Mouse (Mus musculus) testis, adult 2 months (tissue): ENCODE results near the gene Mmp14. TPM values are rescaled to one million over a fixed set of nuclear protein-coding genes. Genes with fewer than 3 reads are reported as not detected.

Experiments used
- H3K27ac ChIP-seq: fragments of 200-500 bp; 2 replicates; pipeline ENCODE4 v1.5.1; 2012; ENCODE audit warnings: low read depth, low read length; ENCODE audit not compliant: control insufficient read depth, insufficient read depth
- H3K27me3 ChIP-seq: fragments of 200-500 bp; 2 replicates; pipeline ENCODE4 v1.6.1; 2012; ENCODE audit warnings: mild to moderate bottlenecking, low read length, moderate library complexity; ENCODE audit not compliant: control insufficient read depth, insufficient read depth
- H3K36me3 ChIP-seq: fragments of 200-500 bp; 2 replicates; pipeline ENCODE4 v1.6.1; 2012; ENCODE audit warnings: mild to moderate bottlenecking, low read length; ENCODE audit not compliant: control insufficient read depth, insufficient read depth
- H3K4me1 ChIP-seq: fragments of 200-500 bp; 2 replicates; pipeline ENCODE4 v1.6.1; 2012; ENCODE audit warnings: low read length; ENCODE audit not compliant: control insufficient read depth, insufficient read depth
- H3K4me3 ChIP-seq: fragments of 200-500 bp; 2 replicates; pipeline ENCODE4 v1.5.1; 2012; ENCODE audit warnings: low read depth, mild to moderate bottlenecking, low read length, moderate library complexity, mixed read lengths; ENCODE audit not compliant: control insufficient read depth
- CTCF ChIP-seq: fragments of 200-500 bp; IDR thresholded peaks from 2 replicates; pipeline ENCODE4 v1.5.1; 2012; ENCODE audit warnings: low read depth, mild to moderate bottlenecking, inconsistent platforms, low read length, moderate library complexity; ENCODE audit not compliant: control insufficient read depth, insufficient read depth, insufficient replicate concordance
- POLR2A ChIP-seq: fragments of 200-500 bp; IDR thresholded peaks from 2 replicates; pipeline ENCODE4 v1.6.1; 2012; ENCODE audit warnings: low read depth, mild to moderate bottlenecking, inconsistent platforms, low read length, moderate library complexity; ENCODE audit not compliant: control insufficient read depth
- polyA plus RNA-seq: library from polyadenylated mRNA; depleted of rRNA; stranded (reverse); fragments of >200 nt; gene quantifications from 2 replicates; pipeline ENCODE4 v1.2.3, GENCODE M21; 2012; rRNA removed

Mmp14 gene
- polyA plus RNA-seq, 1 experiment: 16.8 TPM

- H3K27me3 ChIP-seq: no peaks in the 10 kb centered on the region
- no peak overlapping the region for H3K27ac ChIP-seq
- no peaks in the 10 kb centered on the region for H3K4me1 ChIP-seq
- no peaks in the 10 kb centered on the region for H3K36me3 ChIP-seq
- no peak overlapping the region for H3K4me3 ChIP-seq
- TF ChIP-seq CTCF (no peak), POLR2A (no peak)
These were observed 54.5 kb downstream of the Mmp14 start for GRCm38 (mm10) chr14:54485899-54486298.

- Histone ChIP-seq H3K4me3 (no peak overlapping the region), H3K4me1 (no peaks in the 10 kb centered on the region; the same call in 1 of the 2 replicates), H3K27me3 (no peaks in the 10 kb centered on the region), H3K27ac (no peak overlapping the region), H3K36me3 (no peaks in the 10 kb centered on the region)
- TF ChIP-seq POLR2A: no peak
- no peak for TF ChIP-seq CTCF
These were observed 56.3 kb downstream of the Mmp14 start for GRCm38 (mm10) chr14:54487732-54488131.

GRCm38 (mm10) chr14:54488350-54488749, 56.9 kb downstream of the Mmp14 start:
- Histone ChIP-seq H3K27ac (no peak overlapping the region), H3K4me3 (no peak overlapping the region), H3K4me1 (no peaks in the 10 kb centered on the region; the same call in 1 of the 2 replicates), H3K36me3 (no peaks in the 10 kb centered on the region), H3K27me3 (no peaks in the 10 kb centered on the region)
- no peak for TF ChIP-seq CTCF
- TF ChIP-seq POLR2A: no peak

GRCm38 (mm10) chr14:54492345-54493131, 61.1 kb downstream of the Mmp14 start:
- Histone ChIP-seq H3K36me3 (no peaks in the 10 kb centered on the region), H3K4me3 (no peak overlapping the region), H3K27me3 (no peaks in the 10 kb centered on the region), H3K4me1 (no peaks in the 10 kb centered on the region; the same call in 1 of the 2 replicates), H3K27ac (no peak overlapping the region)
- TF ChIP-seq CTCF (no peak), POLR2A (no peak)

- no peaks in the 10 kb centered on the region for H3K36me3 ChIP-seq
- no peak overlapping the region for H3K27ac ChIP-seq
- TF ChIP-seq POLR2A: no peak
- no peak for TF ChIP-seq CTCF
- no peak overlapping the region for H3K4me3 ChIP-seq
- no peaks in the 10 kb centered on the region; the same call in 1 of the 2 replicates for H3K4me1 ChIP-seq
- no peaks in the 10 kb centered on the region for H3K27me3 ChIP-seq
These were observed 61.8 kb downstream of the Mmp14 start for GRCm38 (mm10) chr14:54493236-54493635.

- Histone ChIP-seq H3K27ac (no peak overlapping the region), H3K4me3 (no peak overlapping the region), H3K27me3 (no peaks in the 10 kb centered on the region), H3K4me1 (no peaks in the 10 kb centered on the region; the same call in 1 of the 2 replicates), H3K36me3 (no peaks in the 10 kb centered on the region)
- TF ChIP-seq CTCF: peak; percentile 92; the same call in 1 of the 2 replicates
- no peak for TF ChIP-seq POLR2A
These were observed 62.8 kb downstream of the Mmp14 start for GRCm38 (mm10) chr14:54494234-54494633.

Other genes with a start within 250 kb of the Mmp14 start
- 625 and 632 TPM in 2 replicates for gene Dad1, start 177.5 kb upstream of the Mmp14 start, polyA plus RNA-seq
- gene Abhd4, start 177.4 kb upstream of the Mmp14 start, polyA plus RNA-seq: 212 and 237 TPM in 2 replicates
- gene Olfr49, start 146.7 kb upstream of the Mmp14 start, polyA plus RNA-seq: not detected in 2 replicates
- gene Oxa1l, start 70.8 kb upstream of the Mmp14 start, polyA plus RNA-seq: 28.0 and 28.6 TPM in 2 replicates
- gene Slc7a7, start 13.8 kb upstream of the Mmp14 start, polyA plus RNA-seq: 17.7 and 19.5 TPM in 2 replicates
- 85.4 and 140 TPM in 2 replicates for gene Mrpl52, start 4.7 kb upstream of the Mmp14 start, polyA plus RNA-seq
- 13.8 and 15.6 TPM in 2 replicates for gene Lrp10, start 32.5 kb downstream of the Mmp14 start, polyA plus RNA-seq
- gene Rem2, start 44.5 kb downstream of the Mmp14 start, polyA plus RNA-seq: 0.25 and 0.28 TPM in 2 replicates
- gene Prmt5, start 85.9 kb downstream of the Mmp14 start, polyA plus RNA-seq: 17.5 and 19.0 TPM in 2 replicates
- 107 and 125 TPM in 2 replicates for gene Haus4, start 123.0 kb downstream of the Mmp14 start, polyA plus RNA-seq
- gene Ajuba, start 145.9 kb downstream of the Mmp14 start, polyA plus RNA-seq: 10.0 and 12.5 TPM in 2 replicates
- gene 4931414P19Rik, start 174.4 kb downstream of the Mmp14 start, polyA plus RNA-seq: 2.1 and 3.5 TPM in 2 replicates
- 87.4 and 106 TPM in 2 replicates for gene Psmb5, start 186.4 kb downstream of the Mmp14 start, polyA plus RNA-seq
- 0.04 and 0.38 TPM in 2 replicates for gene Psmb11, start 189.8 kb downstream of the Mmp14 start, polyA plus RNA-seq
- not detected in 2 replicates for gene Gm17606, start 209.3 kb downstream of the Mmp14 start, polyA plus RNA-seq
- gene Cdh24, start 209.8 kb downstream of the Mmp14 start, polyA plus RNA-seq: 9.9 and 10.2 TPM in 2 replicates